Mouse (Mus musculus) stomach, postnatal 0 days (tissue): ENCODE data around the gene Slc31a1.

Source experiments
- CTCF ChIP-seq: IDR thresholded peaks from 2 replicates; pipeline ENCODE4 v1.5.1; 2016; ENCODE audit warnings: antibody characterized with exemption, low read depth, mild to moderate bottlenecking, moderate library complexity
- EP300 ChIP-seq: optimal IDR thresholded peaks from 2 replicates; pipeline ENCODE3; 2016; ENCODE audit warnings: antibody characterized with exemption

GRCm38 (mm10) chr4:62393459-62393858 lies 32.9 kb downstream of the Slc31a1 start:
- TF ChIP-seq CTCF (no peak), EP300 (no peak)
